Mouse (Mus musculus) embryonic facial prominence, embryonic 15.5 days (tissue): Measurements from ENCODE around the gene Slc24a2. TPM values are rescaled to one million over a fixed set of nuclear protein-coding genes. Genes with fewer than 3 reads are reported as not detected.

Source experiments
- ATAC-seq: fragments of 200-750 bp; cut with Nextera tagmentation; 2 replicates; pipeline ENCODE4 v1.8.0; 2017; ENCODE audit warnings: low read depth, moderate TSS enrichment; ENCODE audit not compliant: insufficient number of reproducible peaks, low FRiP score, low TSS enrichment
- H3K27ac ChIP-seq: fragments of 300-500 bp; sonication (generic); replicated peaks from 2 replicates; pipeline ENCODE4 v1.5.1; 2015; ENCODE audit warnings: mild to moderate bottlenecking, inconsistent platforms
- H3K27me3 ChIP-seq: fragments of 300-500 bp; sonication (generic); 2 replicates; pipeline ENCODE4 v1.6.1; 2015; ENCODE audit warnings: inconsistent platforms
- H3K36me3 ChIP-seq: fragments of 300-500 bp; sonication (generic); 2 replicates; pipeline ENCODE4 v1.6.1; 2015; ENCODE audit warnings: mild to moderate bottlenecking, inconsistent platforms
- H3K4me1 ChIP-seq: fragments of 300-500 bp; sonication (generic); 2 replicates; pipeline ENCODE4 v1.6.1; 2015; ENCODE audit warnings: inconsistent platforms
- H3K4me2 ChIP-seq: fragments of 300-500 bp; sonication (generic); replicated peaks from 2 replicates; pipeline ENCODE4 v1.6.1; 2015; ENCODE audit warnings: mild to moderate bottlenecking, inconsistent platforms
- H3K4me3 ChIP-seq: fragments of 300-500 bp; sonication (generic); replicated peaks from 2 replicates; pipeline ENCODE4 v1.5.1; 2015; ENCODE audit warnings: mild to moderate bottlenecking, inconsistent platforms
- H3K9ac ChIP-seq: fragments of 300-500 bp; sonication (generic); 2 replicates; pipeline ENCODE4 v1.6.1; 2015; ENCODE audit warnings: inconsistent platforms
- H3K9me3 ChIP-seq: fragments of 300-500 bp; sonication (generic); replicated peaks from 2 replicates; pipeline ENCODE4 v1.6.1; 2016; ENCODE audit warnings: inconsistent platforms
- WGBS: fragments of 180-500 bp; shearing (Covaris S2); methylation state at CpG from one replicate; pipeline ENCODE4 v1.1.7; 2015; 5-methylcytosine and 5-hydroxymethylcytosine counted together
- polyA plus RNA-seq: library from polyadenylated mRNA; unstranded; fragments of >200 nt; fragmentation: Nextera tagmentation; extraction: Ambion mirVana; gene quantifications from 2 replicates; pipeline ENCODE4 v1.2.1, GENCODE M21; 2015

The Slc24a2 gene
- polyA plus RNA-seq, 1 experiment from 2014 or later: 1.3 TPM

DNA sequence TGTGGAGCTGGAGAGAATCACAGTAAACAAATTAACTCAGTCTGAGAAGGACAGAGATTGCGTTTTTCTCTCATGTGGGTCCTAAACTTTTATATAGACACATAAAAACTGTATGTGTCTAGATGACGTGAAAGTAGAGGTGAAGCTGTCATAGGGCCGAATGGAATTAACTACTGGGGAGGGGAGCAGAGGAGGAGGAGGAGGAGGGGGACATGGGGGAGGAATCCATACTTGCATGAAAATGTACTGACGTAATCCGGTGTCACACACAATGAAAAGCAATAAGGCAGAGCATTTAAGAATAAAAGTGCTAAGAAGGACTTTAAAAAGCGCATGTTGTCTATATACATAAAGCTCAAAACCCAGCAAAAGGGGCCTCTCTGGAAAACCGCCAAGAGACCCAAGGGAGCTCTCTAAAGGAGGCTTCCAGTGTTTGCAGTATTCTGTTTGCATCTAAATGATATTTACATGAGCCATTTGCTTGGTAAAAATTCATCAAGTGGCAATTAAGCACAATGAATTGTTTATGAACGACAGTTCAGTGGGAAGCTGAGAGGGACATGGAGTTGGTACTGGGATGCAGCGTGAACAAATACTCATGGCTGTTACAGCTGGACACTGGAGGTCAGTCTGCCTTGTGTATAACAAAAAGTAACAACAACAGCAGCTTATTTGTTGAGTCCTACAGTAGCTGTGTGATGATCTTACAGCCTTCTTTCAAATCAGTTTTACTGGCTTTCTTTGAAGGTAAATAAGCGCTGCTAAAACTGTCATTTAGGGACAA is 45.9 kb downstream of the Slc24a2 start:
- no peak overlapping the region for H3K4me2 ChIP-seq
- no peak overlapping the region for H3K4me3 ChIP-seq
- H3K36me3 ChIP-seq: no peaks in the 10 kb centered on the region
- no peak for ATAC-seq
- WGBS: 71% methylated on average over 10 of the region's 10 CpGs
- no peak overlapping the region for H3K9ac ChIP-seq
- no peaks in the 10 kb centered on the region for H3K4me1 ChIP-seq
- H3K27me3 ChIP-seq: no peaks in the 10 kb centered on the region
- no peaks in the 10 kb centered on the region for H3K9me3 ChIP-seq
- no peak overlapping the region for H3K27ac ChIP-seq

DNA sequence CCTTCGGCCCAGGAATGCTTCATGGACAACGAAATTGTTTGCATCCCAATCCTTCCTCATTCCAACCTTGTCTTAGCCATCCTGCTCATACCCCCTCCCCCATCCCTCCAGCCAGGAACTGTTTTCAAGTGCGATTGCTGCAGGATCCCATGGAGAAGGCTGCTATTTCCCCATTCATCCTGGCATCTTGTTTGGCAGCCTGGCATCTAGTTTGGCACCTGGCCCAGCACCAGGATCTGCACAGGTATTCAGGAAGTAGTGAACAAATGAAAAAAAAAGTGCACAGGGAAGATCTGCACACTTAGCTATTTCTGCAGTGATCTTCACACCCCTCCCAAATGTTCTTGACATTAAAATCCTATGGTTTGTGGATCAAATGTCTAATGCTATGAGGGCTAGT is 53.2 kb downstream of the Slc24a2 start:
- H3K36me3 ChIP-seq: no peaks in the 10 kb centered on the region
- H3K4me3 ChIP-seq: no peak overlapping the region
- no peak overlapping the region for H3K27ac ChIP-seq
- H3K4me1 ChIP-seq: no peaks in the 10 kb centered on the region
- no peak for ATAC-seq
- H3K27me3 ChIP-seq: no peaks in the 10 kb centered on the region
- no peak overlapping the region for H3K4me2 ChIP-seq
- 65% methylated on average over 3 of the region's 3 CpGs for WGBS
- H3K9ac ChIP-seq: no peak overlapping the region
- no peaks in the 10 kb centered on the region for H3K9me3 ChIP-seq

DNA sequence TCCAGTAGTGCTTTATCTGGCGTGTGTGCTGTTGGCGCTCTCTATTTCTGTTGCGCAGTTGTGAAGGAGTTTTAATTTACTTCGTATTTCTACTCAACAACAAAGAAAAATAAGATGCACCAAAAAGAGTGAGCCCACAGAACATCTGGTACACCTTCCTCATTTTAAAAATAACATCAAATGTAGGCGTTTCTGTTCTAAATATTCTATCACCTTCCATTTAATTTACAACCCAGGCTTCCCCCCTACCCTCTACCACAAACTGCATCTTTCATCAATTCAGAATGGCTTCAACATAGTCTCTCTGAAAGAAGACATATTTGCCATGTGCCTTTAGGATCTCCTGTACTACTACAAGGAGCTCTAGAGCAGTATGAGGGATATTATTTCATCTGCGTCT is 66.3 kb downstream of the Slc24a2 start:
- H3K9me3 ChIP-seq: no peaks in the 10 kb centered on the region
- H3K36me3 ChIP-seq: no peaks in the 10 kb centered on the region
- H3K4me2 ChIP-seq: no peak overlapping the region
- no peak overlapping the region for H3K9ac ChIP-seq
- H3K4me1 ChIP-seq: no peaks in the 10 kb centered on the region
- H3K27me3 ChIP-seq: no peaks in the 10 kb centered on the region
- 86% methylated on average over 6 of the region's 6 CpGs for WGBS
- no peak overlapping the region for H3K27ac ChIP-seq
- no peak for ATAC-seq
- H3K4me3 ChIP-seq: no peak overlapping the region

DNA sequence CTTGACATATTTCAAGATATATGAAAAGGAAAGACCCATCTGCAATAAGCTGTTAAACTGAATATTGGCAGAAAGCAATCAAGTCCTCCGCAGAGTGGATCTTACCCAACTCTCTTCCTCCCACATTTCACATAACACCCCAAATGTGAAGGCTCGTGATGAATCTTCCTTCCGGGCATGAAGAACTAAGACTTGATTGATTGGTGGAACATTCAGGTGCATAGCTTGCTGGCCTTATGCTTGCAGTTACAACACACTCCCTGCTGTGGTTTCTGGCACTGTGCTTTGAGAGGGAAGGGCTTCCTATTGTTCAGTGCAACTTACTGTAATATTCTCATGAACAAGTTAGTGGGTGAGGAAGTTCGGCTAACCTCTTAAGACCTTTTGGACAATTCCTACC is 72.2 kb downstream of the Slc24a2 start:
- WGBS: 77% methylated on average over 4 of the region's 4 CpGs
- H3K9ac ChIP-seq: no peak overlapping the region
- no peaks in the 10 kb centered on the region for H3K36me3 ChIP-seq
- H3K4me1 ChIP-seq: no peaks in the 10 kb centered on the region
- H3K4me3 ChIP-seq: no peak overlapping the region
- no peaks in the 10 kb centered on the region for H3K27me3 ChIP-seq
- no peak overlapping the region for H3K27ac ChIP-seq
- H3K9me3 ChIP-seq: no peaks in the 10 kb centered on the region
- no peak for ATAC-seq
- no peak overlapping the region for H3K4me2 ChIP-seq

DNA sequence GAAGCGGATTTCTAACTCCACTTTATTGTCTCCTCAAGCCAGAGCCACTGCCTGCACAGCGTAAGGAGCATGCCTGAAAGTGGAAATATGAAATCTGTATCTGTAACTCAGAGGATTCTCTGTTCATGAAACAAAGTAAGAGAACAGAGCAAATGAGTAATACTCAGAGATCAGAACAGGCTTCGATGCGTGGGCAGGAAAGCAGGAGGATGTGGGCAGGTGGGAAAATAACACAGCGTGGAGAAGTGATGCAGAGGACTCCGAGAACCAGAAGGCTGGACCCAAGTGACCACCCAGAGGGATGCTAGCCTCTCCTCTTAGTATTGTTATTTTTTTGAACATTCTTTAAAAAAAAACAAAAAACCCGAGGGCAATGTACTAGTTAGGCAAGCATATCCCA is 78.3 kb downstream of the Slc24a2 start:
- no peak for ATAC-seq
- Histone ChIP-seq H3K9ac (no peak overlapping the region), H3K4me3 (no peak overlapping the region), H3K4me1 (no peaks in the 10 kb centered on the region), H3K27ac (no peak overlapping the region), H3K9me3 (no peaks in the 10 kb centered on the region), H3K36me3 (no peaks in the 10 kb centered on the region), H3K27me3 (no peaks in the 10 kb centered on the region), H3K4me2 (no peak overlapping the region)
- 75% methylated on average over 7 of the region's 7 CpGs for WGBS

DNA sequence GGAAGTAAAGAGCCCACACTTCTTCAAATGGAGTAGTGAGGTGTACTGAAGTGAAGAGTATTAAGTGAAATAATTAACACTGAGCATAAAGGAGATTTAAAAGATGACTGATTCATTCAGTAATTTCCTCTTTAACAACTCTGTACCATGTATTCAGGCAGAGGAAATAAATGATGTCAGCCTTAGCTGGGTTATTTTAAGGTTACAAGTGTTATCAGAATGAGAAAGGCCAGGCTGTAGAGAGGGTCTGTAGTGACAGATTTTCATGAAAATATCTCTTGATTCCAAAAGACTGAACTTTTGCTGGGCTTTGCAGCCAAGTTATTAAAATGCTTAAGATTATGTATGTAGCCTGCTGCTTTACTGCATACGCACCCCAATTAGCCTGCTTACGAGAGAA is 80.7 kb downstream of the Slc24a2 start:
- no peak for ATAC-seq
- no peak overlapping the region for H3K4me2 ChIP-seq
- no peak overlapping the region for H3K27ac ChIP-seq
- H3K36me3 ChIP-seq: no peaks in the 10 kb centered on the region
- H3K9me3 ChIP-seq: no peaks in the 10 kb centered on the region
- no peaks in the 10 kb centered on the region for H3K4me1 ChIP-seq
- WGBS: 63% methylated on average over 2 of the region's 2 CpGs
- H3K4me3 ChIP-seq: no peak overlapping the region
- H3K9ac ChIP-seq: no peak overlapping the region
- H3K27me3 ChIP-seq: no peaks in the 10 kb centered on the region

DNA sequence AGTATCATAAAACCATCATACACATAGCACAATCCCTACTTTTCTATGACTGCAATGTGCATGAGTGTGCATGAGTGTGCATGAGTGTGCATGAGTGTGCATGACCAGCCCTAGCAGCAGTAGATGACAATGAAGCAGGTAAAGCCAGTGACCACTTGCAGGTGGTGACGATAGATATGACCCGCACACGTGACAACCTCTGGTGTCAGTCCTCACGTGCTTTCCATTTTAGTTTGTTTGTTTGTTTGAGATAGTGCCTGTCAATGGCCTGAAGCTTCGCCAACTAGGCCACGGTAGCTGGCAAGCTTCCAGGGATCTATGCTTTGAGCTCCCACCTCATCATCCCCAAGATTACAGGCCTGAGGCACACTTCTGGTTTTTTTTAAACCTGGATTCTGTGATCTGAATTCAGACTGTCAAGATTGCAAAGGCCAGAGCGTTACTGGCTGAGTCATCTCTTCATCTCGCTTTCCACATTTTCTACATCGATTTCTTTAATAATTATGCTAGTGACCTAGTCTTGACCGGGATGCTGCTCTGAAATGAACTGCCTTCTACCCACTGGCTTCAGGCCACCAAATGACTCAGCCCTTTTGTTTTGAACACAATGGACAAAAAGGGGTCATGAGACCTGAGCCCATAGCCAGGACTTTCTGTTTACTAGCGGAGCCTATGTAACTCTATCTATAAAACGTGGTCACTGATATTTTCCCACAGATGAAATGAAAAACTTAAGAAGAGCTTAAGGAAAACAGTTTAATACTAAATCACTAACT is 88.5 kb downstream of the Slc24a2 start:
- no peak for ATAC-seq

DNA sequence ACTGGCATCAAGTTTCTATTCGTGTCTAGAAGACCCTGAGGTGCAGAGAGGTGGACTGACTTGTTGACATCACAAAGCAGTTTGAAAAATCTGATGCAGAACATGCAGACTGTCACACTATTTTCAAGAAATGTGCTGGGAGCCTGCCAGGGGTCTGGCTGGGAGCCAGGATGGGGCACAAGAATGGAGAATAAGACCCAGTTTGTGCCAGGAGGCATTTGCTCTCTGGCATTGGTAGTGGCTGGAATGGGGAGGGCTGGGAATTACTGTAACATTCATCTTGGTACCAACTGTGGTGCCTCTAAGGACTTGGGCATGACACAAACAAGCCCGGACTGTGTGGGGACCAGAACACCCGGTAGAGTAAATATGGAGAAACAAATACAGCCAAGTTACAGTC is 89.4 kb downstream of the Slc24a2 start:
- Histone ChIP-seq H3K4me3 (no peak overlapping the region), H3K9me3 (no peaks in the 10 kb centered on the region), H3K4me1 (0 out of 2 replicates have a peak, but pooled peaks cover 3% of the 10 kb centered on the region), H3K27ac (no peak overlapping the region), H3K4me2 (no peak overlapping the region), H3K27me3 (no peaks in the 10 kb centered on the region), H3K36me3 (no peaks in the 10 kb centered on the region), H3K9ac (no peak overlapping the region)
- ATAC-seq: no peak
- 47% methylated on average over 3 of the region's 3 CpGs for WGBS

More for the DNA sequence above, 88.5 kb downstream of the Slc24a2 start:
- Histone ChIP-seq H3K4me2 (no peak overlapping the region), H3K27me3 (no peaks in the 10 kb centered on the region), H3K36me3 (no peaks in the 10 kb centered on the region), H3K4me1 (0 out of 2 replicates have a peak, but pooled peaks cover 3% of the 10 kb centered on the region), H3K9ac (no peak overlapping the region), H3K27ac (no peak overlapping the region), H3K9me3 (no peaks in the 10 kb centered on the region), H3K4me3 (no peak overlapping the region)
- WGBS: 67% methylated on average over 12 of the region's 12 CpGs

DNA sequence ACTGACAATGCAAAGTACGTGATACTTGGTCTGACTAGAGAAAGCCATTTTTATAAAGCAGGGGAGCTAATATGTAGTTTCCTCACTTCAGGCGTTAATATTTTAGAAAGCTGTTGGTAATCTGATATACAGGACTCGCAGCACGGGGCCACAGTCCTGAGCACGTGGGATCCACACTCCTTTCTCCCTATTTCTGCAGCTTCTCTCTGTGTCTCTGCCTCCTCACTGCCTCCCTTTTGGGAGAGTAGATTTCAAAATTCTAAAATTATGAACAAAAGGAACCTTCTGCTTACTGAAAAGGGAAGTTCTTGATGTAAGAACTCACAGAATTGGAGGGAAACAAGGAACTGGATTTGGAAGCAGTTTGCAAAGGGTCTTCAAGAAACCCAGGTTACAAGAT is 97.8 kb downstream of the Slc24a2 start:
- H3K9ac ChIP-seq: no peak overlapping the region
- no peaks in the 10 kb centered on the region for H3K9me3 ChIP-seq
- no peak overlapping the region for H3K4me3 ChIP-seq
- H3K27me3 ChIP-seq: no peaks in the 10 kb centered on the region
- no peaks in the 10 kb centered on the region for H3K4me1 ChIP-seq
- no peaks in the 10 kb centered on the region for H3K36me3 ChIP-seq
- no peak for ATAC-seq
- WGBS: 69% methylated on average over 5 of the region's 5 CpGs
- no peak overlapping the region for H3K4me2 ChIP-seq
- H3K27ac ChIP-seq: no peak overlapping the region

DNA sequence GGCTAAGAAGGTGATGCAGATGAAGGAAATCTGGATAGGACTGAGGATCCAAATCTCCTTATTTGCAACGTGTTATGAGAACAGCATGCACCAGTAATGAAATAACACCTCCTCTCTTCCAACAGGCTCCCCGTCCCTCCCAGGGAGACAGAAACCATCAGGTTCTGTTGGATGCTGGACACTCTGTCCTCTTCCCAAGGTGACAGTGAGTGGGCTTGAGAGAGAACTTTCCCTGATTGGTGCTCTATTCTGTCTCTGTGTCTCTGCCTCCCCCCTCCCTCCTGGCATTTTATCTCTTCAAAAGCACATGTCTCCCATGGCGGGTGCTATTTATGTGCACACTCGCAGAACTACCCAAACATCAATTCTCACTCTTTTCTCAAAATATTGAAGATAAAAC is 103.5 kb downstream of the Slc24a2 start:
- H3K27me3 ChIP-seq: no peaks in the 10 kb centered on the region
- no peak overlapping the region for H3K4me3 ChIP-seq
- H3K4me2 ChIP-seq: no peak overlapping the region
- no peak overlapping the region for H3K9ac ChIP-seq
- H3K27ac ChIP-seq: no peak overlapping the region
- no peak for ATAC-seq
- H3K9me3 ChIP-seq: no peaks in the 10 kb centered on the region
- 75% methylated on average over 4 of the region's 4 CpGs for WGBS
- H3K36me3 ChIP-seq: no peaks in the 10 kb centered on the region
- H3K4me1 ChIP-seq: no peaks in the 10 kb centered on the region

DNA sequence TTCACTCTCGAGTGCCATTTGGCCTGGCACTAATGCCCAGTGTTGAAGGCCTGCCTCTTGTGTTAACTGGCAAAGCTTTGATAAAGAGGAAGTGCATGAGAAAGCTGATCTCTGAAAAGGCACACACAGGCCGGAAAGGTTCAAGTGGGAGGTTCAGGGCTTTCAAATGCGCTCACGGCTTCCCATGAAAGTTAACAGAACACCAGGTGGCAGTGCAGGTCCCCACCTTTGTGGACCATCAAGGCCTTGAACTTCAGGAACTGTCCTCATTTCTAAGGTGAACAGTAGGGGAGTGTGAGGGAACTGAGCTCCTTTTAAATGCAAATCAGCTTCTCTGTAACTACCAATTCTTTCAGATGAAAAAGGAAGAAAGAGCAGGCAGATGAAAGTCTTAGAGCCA is 110.5 kb downstream of the Slc24a2 start:
- ATAC-seq: no peak
- Histone ChIP-seq H3K36me3 (no peaks in the 10 kb centered on the region), H3K4me3 (no peak overlapping the region), H3K9me3 (no peaks in the 10 kb centered on the region), H3K9ac (no peak overlapping the region), H3K27me3 (no peaks in the 10 kb centered on the region), H3K27ac (no peak overlapping the region), H3K4me2 (no peak overlapping the region), H3K4me1 (0 out of 2 replicates have a peak, but pooled peaks cover 2% of the 10 kb centered on the region)
- WGBS: 50% methylated on average over 4 of the region's 4 CpGs
